Comparison of ENCODE assay signal across 13 mouse cellular contexts in the genomic region with DNA sequence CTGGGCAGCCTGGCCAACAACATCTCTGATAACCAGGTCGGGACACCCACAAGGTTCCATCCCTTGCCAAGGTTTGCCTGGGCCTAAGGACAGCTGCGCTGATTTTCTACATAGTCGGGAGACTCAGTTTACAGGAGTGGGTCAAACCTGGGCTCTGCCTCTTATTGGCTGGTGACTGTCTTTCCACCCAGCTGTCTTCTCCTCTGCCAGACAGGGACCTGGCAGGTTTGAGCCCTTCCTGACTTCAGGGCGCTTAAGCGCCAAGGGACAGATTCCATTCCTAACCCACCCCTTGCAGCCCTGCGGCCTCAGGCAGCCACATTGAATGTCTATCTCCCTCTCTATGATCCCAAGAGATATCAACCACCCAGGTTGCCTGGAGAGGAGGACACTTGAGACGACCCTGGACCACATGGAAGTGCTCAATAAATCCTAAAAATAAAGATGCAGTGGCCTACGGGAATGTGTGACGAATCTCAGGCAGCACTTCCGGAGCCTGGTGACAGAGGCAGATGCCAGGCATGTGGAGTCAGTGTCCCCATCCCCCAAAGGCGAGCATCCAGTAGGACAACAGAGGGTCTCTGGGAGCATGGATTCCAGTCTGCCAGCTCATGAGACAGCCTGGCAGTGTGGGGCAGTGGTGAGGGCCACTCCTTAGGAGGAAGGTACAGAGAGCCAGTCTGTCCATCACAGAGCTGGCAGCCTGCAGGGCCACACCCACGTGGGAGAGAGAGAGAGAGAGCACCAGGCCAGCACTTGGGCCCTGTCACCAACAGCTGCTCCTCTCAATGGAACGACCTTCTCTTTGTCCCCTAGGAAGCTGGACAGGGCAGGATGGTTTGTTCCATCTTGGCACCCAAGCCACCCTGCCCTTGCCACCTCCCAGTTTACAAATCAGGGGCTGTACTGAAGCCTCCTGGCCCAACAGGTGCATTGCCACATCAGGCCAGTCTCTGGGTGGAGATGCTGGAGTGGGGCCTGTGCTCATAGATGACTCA.
DNase-seq lines count a peak whose midpoint lies in the region; ATAC-seq lines count a peak whose summit lies in the region.
"Had no signal": no experiment of that assay in that cellular context is flagged by ENCODE, and none has a peak within 500 bp of the region (broad histone marks: within the 10 kb centered on the region; RNA-seq: fewer than 3 reads in every experiment).

No protein-coding gene starts in this region.

- DNase-seq in kidney, adult 11 months, result peak; percentile 28
- no peak for DNase-seq in kidney, adult 8-10 months
- DNase-seq in brain, adult 2 months (ENCODE audit: low read depth, low spot score), result peak; percentile 37
- peak; percentile 24 to 68 for DNase-seq in gastrocnemius, postnatal 4 days (ENCODE audit: low spot score in 2 of 2)
- peak; percentile 33 for DNase-seq in mesoderm, embryonic 11.5 days (ENCODE audit: low read depth, low spot score)
- no peak for DNase-seq in natural killer cell, adult 2 months (ENCODE audit: low spot score in 2 of 2)
- DNase-seq: adrenal gland, postnatal 36 days; cerebellum, adult 11-12 months; thymus, postnatal 25 days had no signal

- no peak for ATAC-seq in activated CD4-positive, CD25-positive, alpha-beta regulatory T cell, adult 4 months
- ATAC-seq: forebrain, embryonic 13.5 days; inflammation-experienced regulatory T-cells, adult 6 months; midbrain, embryonic 15.5 days had no signal

Comparison
In these comparisons a context has a peak if more than half of its experiments do, and no peak if none do; other contexts are left out.
1. DNase-seq: peak in kidney, adult 11 months (single experiment), brain, adult 2 months (single experiment), gastrocnemius, postnatal 4 days (2 of 2) and mesoderm, embryonic 11.5 days (single experiment); none in kidney, adult 8-10 months (0 of 2) and natural killer cell, adult 2 months (0 of 2).